Mouse (Mus musculus) neural tube, embryonic 12.5 days (tissue): ENCODE measurements at regions not wholly inside any gene's neighbourhood (a gene's known extent, or its start where the extent isn't known, plus 50 kb on each side); places are given as distances from the start of the nearest gene placed in this dataset.
"Not testable (repeated sequence)": the region's sequence is repeated elsewhere in the genome, so short reads cannot be mapped to it uniquely, and the experiment has no call there.

Experiments used
- ATAC-seq: fragments of 200-750 bp; cut with Nextera tagmentation; 2 replicates; pipeline ENCODE4 v1.8.0; 2017; ENCODE audit warnings: low read depth, mild to moderate bottlenecking, moderate TSS enrichment, moderate library complexity; ENCODE audit not compliant: low FRiP score
- H3K27ac ChIP-seq: fragments of 300-500 bp; sonication (generic); 2 replicates; pipeline ENCODE4 v1.5.1; 2016
- H3K27me3 ChIP-seq: fragments of 300-500 bp; sonication (generic); replicated peaks from 2 replicates; pipeline ENCODE4 v1.6.1; 2016; ENCODE audit warnings: mild to moderate bottlenecking
- H3K36me3 ChIP-seq: fragments of 300-500 bp; sonication (generic); 2 replicates; pipeline ENCODE4 v1.6.1; 2016; ENCODE audit warnings: mild to moderate bottlenecking
- H3K4me1 ChIP-seq: fragments of 300-500 bp; sonication (generic); 2 replicates; pipeline ENCODE4 v1.6.1; 2016
- H3K4me2 ChIP-seq: fragments of 300-500 bp; sonication (generic); replicated peaks from 2 replicates; pipeline ENCODE4 v1.6.1; 2016; ENCODE audit warnings: mild to moderate bottlenecking
- H3K4me3 ChIP-seq: fragments of 300-500 bp; sonication (generic); 2 replicates; pipeline ENCODE4 v1.5.1; 2016
- H3K9ac ChIP-seq: fragments of 300-500 bp; sonication (generic); 2 replicates; pipeline ENCODE4 v1.6.1; 2016; ENCODE audit warnings: mild to moderate bottlenecking
- H3K9me3 ChIP-seq: fragments of 300-500 bp; sonication (generic); 2 replicates; pipeline ENCODE4 v1.6.1; 2016; ENCODE audit warnings: mild to moderate bottlenecking
- WGBS: fragments of 180-500 bp; shearing (Covaris S2); methylation state at CpG from one replicate; pipeline ENCODE4 v1.1.7; 2016; 5-methylcytosine and 5-hydroxymethylcytosine counted together

- Histone ChIP-seq H3K9me3 (no peaks in the 10 kb centered on the region), H3K4me1 (no peaks in the 10 kb centered on the region), H3K4me3 (no peak overlapping the region), H3K36me3 (no peaks in the 10 kb centered on the region), H3K27me3 (no peaks in the 10 kb centered on the region), H3K4me2 (no peak overlapping the region), H3K27ac (no peak overlapping the region), H3K9ac (no peak overlapping the region)
- no peak for ATAC-seq
- 87% methylated on average over 5 of the region's 5 CpGs for WGBS
These were observed 152.7 kb downstream of the Cand1 start for GRCm38 (mm10) chr10:119087071-119087665.

GRCm38 (mm10) chr10:119086450-119086849 lies 153.4 kb downstream of the Cand1 start:
- no peaks in the 10 kb centered on the region for H3K27me3 ChIP-seq
- no peak overlapping the region for H3K4me3 ChIP-seq
- WGBS: 66% methylated on average over 5 of the region's 5 CpGs
- no peak overlapping the region for H3K27ac ChIP-seq
- no peak overlapping the region for H3K9ac ChIP-seq
- no peak for ATAC-seq
- no peaks in the 10 kb centered on the region for H3K36me3 ChIP-seq
- no peaks in the 10 kb centered on the region for H3K4me1 ChIP-seq
- no peak overlapping the region for H3K4me2 ChIP-seq
- H3K9me3 ChIP-seq: no peaks in the 10 kb centered on the region

- H3K9me3 ChIP-seq: no peaks in the 10 kb centered on the region
These were observed 156.4 kb downstream of the Cand1 start for GRCm38 (mm10) chr10:119083431-119083830.

GRCm38 (mm10) chr10:119082861-119083260 lies 157.0 kb downstream of the Cand1 start:
- WGBS: 83% methylated on average over 2 of the region's 2 CpGs
- no peaks in the 10 kb centered on the region for H3K27me3 ChIP-seq
- H3K9me3 ChIP-seq: no peaks in the 10 kb centered on the region
- no peak for ATAC-seq
- no peak overlapping the region for H3K4me3 ChIP-seq
- no peak overlapping the region for H3K27ac ChIP-seq
- no peak overlapping the region for H3K4me2 ChIP-seq
- H3K36me3 ChIP-seq: no peaks in the 10 kb centered on the region
- no peak overlapping the region for H3K9ac ChIP-seq
- no peaks in the 10 kb centered on the region; the same call in 1 of the 2 replicates for H3K4me1 ChIP-seq

More at GRCm38 (mm10) chr10:119083431-119083830, 156.4 kb downstream of the Cand1 start:
- ATAC-seq: no peak
- no peak overlapping the region for H3K4me2 ChIP-seq
- no peak overlapping the region for H3K27ac ChIP-seq
- H3K9ac ChIP-seq: no peak overlapping the region
- no peaks in the 10 kb centered on the region for H3K36me3 ChIP-seq
- no peaks in the 10 kb centered on the region for H3K27me3 ChIP-seq
- no peak overlapping the region for H3K4me3 ChIP-seq
- H3K4me1 ChIP-seq: no peaks in the 10 kb centered on the region; the same call in 1 of the 2 replicates
- WGBS: 76% methylated on average over 4 of the region's 4 CpGs

- WGBS: 73% methylated on average over 3 of the region's 3 CpGs
- not testable (repeated sequence) for H3K4me2 ChIP-seq, ATAC-seq, H3K27ac ChIP-seq, H3K36me3 ChIP-seq, H3K9ac ChIP-seq, H3K4me1 ChIP-seq, H3K4me3 ChIP-seq, H3K27me3 ChIP-seq, H3K9me3 ChIP-seq
These were observed 158.1 kb downstream of the Cand1 start for GRCm38 (mm10) chr10:119081766-119082165.

- WGBS: 8% methylated on average over 12 of the region's 12 CpGs
- ATAC-seq: no peak
- H3K9me3 ChIP-seq: no peaks in the 10 kb centered on the region
- H3K4me1 ChIP-seq: peaks cover 7% of the 10 kb centered on the region; the same call in 1 of the 2 replicates
- H3K9ac ChIP-seq: no peak overlapping the region
- H3K27ac ChIP-seq: no peak overlapping the region
- H3K4me2 ChIP-seq: peak overlapping the region; percentile 24
- H3K27me3 ChIP-seq: no peaks in the 10 kb centered on the region
- no peak overlapping the region for H3K4me3 ChIP-seq
- H3K36me3 ChIP-seq: no peaks in the 10 kb centered on the region
These were observed 163.7 kb downstream of the Cand1 start for GRCm38 (mm10) chr10:119076100-119076566.

GRCm38 (mm10) chr10:119074887-119075286 lies 165.0 kb downstream of the Cand1 start:
- WGBS: 80% methylated on average over 15 of the region's 15 CpGs
- Histone ChIP-seq H3K9ac (no peak overlapping the region), H3K4me3 (no peak overlapping the region), H3K9me3 (no peaks in the 10 kb centered on the region), H3K36me3 (no peaks in the 10 kb centered on the region), H3K4me2 (0 out of 2 replicates have a peak overlapping the region, but pooled peaks have one; percentile 6), H3K27me3 (no peaks in the 10 kb centered on the region), H3K27ac (no peak overlapping the region), H3K4me1 (peaks cover 7% of the 10 kb centered on the region; the same call in 1 of the 2 replicates)
- ATAC-seq: no peak

GRCm38 (mm10) chr10:119073991-119074390 lies 165.9 kb downstream of the Cand1 start:
- Histone ChIP-seq H3K27me3 (no peaks in the 10 kb centered on the region), H3K27ac (no peak overlapping the region), H3K36me3 (no peaks in the 10 kb centered on the region), H3K4me1 (peaks cover 7% of the 10 kb centered on the region; the same call in 1 of the 2 replicates), H3K9ac (no peak overlapping the region), H3K9me3 (no peaks in the 10 kb centered on the region), H3K4me2 (no peak overlapping the region), H3K4me3 (no peak overlapping the region)
- WGBS: 98% methylated on average over 3 of the region's 3 CpGs
- ATAC-seq: no peak

- WGBS: 87% methylated on average over 11 of the region's 11 CpGs
- no peak overlapping the region for H3K4me3 ChIP-seq
- H3K4me2 ChIP-seq: no peak overlapping the region
- ATAC-seq: no peak
- H3K9me3 ChIP-seq: no peaks in the 10 kb centered on the region
- H3K4me1 ChIP-seq: peaks cover 3% of the 10 kb centered on the region
- no peaks in the 10 kb centered on the region for H3K36me3 ChIP-seq
- no peaks in the 10 kb centered on the region for H3K27me3 ChIP-seq
- H3K9ac ChIP-seq: no peak overlapping the region
- no peak overlapping the region for H3K27ac ChIP-seq
These were observed 170.4 kb downstream of the Cand1 start for GRCm38 (mm10) chr10:119069410-119069809.

- H3K9ac ChIP-seq: no peak overlapping the region
These were observed 172.0 kb downstream of the Cand1 start for GRCm38 (mm10) chr10:119067838-119068237.

GRCm38 (mm10) chr10:119067366-119067765 lies 172.5 kb downstream of the Cand1 start:
- H3K36me3 ChIP-seq: no peaks in the 10 kb centered on the region
- no peak for ATAC-seq
- H3K9ac ChIP-seq: no peak overlapping the region
- 95% methylated on average over 8 of the region's 8 CpGs for WGBS
- no peak overlapping the region for H3K4me2 ChIP-seq
- H3K27ac ChIP-seq: no peak overlapping the region
- no peak overlapping the region for H3K4me3 ChIP-seq
- no peaks in the 10 kb centered on the region for H3K9me3 ChIP-seq
- H3K27me3 ChIP-seq: no peaks in the 10 kb centered on the region
- peaks cover 3% of the 10 kb centered on the region for H3K4me1 ChIP-seq

More at GRCm38 (mm10) chr10:119067838-119068237, 172.0 kb downstream of the Cand1 start:
- Histone ChIP-seq H3K27me3 (no peaks in the 10 kb centered on the region), H3K9me3 (no peaks in the 10 kb centered on the region), H3K36me3 (no peaks in the 10 kb centered on the region), H3K4me1 (peaks cover 3% of the 10 kb centered on the region), H3K27ac (no peak overlapping the region), H3K4me3 (no peak overlapping the region), H3K4me2 (no peak overlapping the region)
- 86% methylated on average over 6 of the region's 6 CpGs for WGBS
- ATAC-seq: no peak

- Histone ChIP-seq H3K4me3 (no peak overlapping the region), H3K4me1 (peaks cover 3% of the 10 kb centered on the region), H3K27ac (no peak overlapping the region), H3K36me3 (no peaks in the 10 kb centered on the region), H3K27me3 (no peaks in the 10 kb centered on the region), H3K9me3 (no peaks in the 10 kb centered on the region), H3K4me2 (no peak overlapping the region), H3K9ac (no peak overlapping the region)
- peak; percentile 58; the same call in 1 of the 2 replicates for ATAC-seq
- 30% methylated on average over 8 of the region's 8 CpGs for WGBS
These were observed 173.9 kb downstream of the Cand1 start for GRCm38 (mm10) chr10:119065974-119066373.
